Mouse (Mus musculus) adrenal gland, postnatal 14 days (tissue): Measurements from ENCODE around the gene Pik3cd. TPM values are rescaled to one million over a fixed set of nuclear protein-coding genes. Genes with fewer than 3 reads are reported as not detected.

Source experiments
- DNase-seq: peaks from one replicate; pipeline ENCODE4 v3.0.0; 2021; ENCODE audit warnings: mixed read lengths
- total RNA-seq: library from RNA; stranded (reverse); gene quantifications from 2 replicates; pipeline ENCODE4 v1.2.3, GENCODE M21; 2021

The Pik3cd gene
- total RNA-seq, 1 experiment from 2014 or later, result 4.4 TPM

GRCm38 (mm10) chr4:149724916-149725470 is 22.6 kb upstream of the Pik3cd start:
- no peak for DNase-seq

- peak; percentile 66 for DNase-seq
Measured at GRCm38 (mm10) chr4:149723855-149724731, 21.7 kb upstream of the Pik3cd start.

- DNase-seq, result no peak
Measured at GRCm38 (mm10) chr4:149723021-149723390, 20.6 kb upstream of the Pik3cd start.

GRCm38 (mm10) chr4:149722104-149723020 is 20.0 kb upstream of the Pik3cd start:
- DNase-seq, result no peak

- DNase-seq, result no peak
Measured at GRCm38 (mm10) chr4:149721163-149721562, 18.8 kb upstream of the Pik3cd start.

- DNase-seq, result peak; percentile 57
Measured at GRCm38 (mm10) chr4:149719686-149720085, 17.3 kb upstream of the Pik3cd start.

GRCm38 (mm10) chr4:149714542-149714941 is 12.2 kb upstream of the Pik3cd start:
- DNase-seq, result no peak

GRCm38 (mm10) chr4:149711955-149712354 is 9.6 kb upstream of the Pik3cd start:
- DNase-seq, result peak; percentile 64

- no peak for DNase-seq
Measured at GRCm38 (mm10) chr4:149711485-149711884, 9.1 kb upstream of the Pik3cd start.

- peak; percentile 70 for DNase-seq
Measured at GRCm38 (mm10) chr4:149710510-149710909, 8.1 kb upstream of the Pik3cd start.

GRCm38 (mm10) chr4:149705941-149706340 is 3.6 kb upstream of the Pik3cd start:
- no peak for DNase-seq

GRCm38 (mm10) chr4:149705298-149705697 is 2.9 kb upstream of the Pik3cd start:
- no peak for DNase-seq

- DNase-seq, result peak; percentile 56
Measured at GRCm38 (mm10) chr4:149701426-149702209, 753 bp downstream of the Pik3cd start.

GRCm38 (mm10) chr4:149699953-149700352 is 2.4 kb downstream of the Pik3cd start:
- DNase-seq, result no peak

GRCm38 (mm10) chr4:149698197-149698821 is 4.1 kb downstream of the Pik3cd start:
- DNase-seq, result peak; percentile 71

GRCm38 (mm10) chr4:149697506-149698196 is 4.7 kb downstream of the Pik3cd start:
- peak; percentile 44 for DNase-seq

- peak; percentile 49 for DNase-seq
Measured at GRCm38 (mm10) chr4:149696189-149696971, 6.0 kb downstream of the Pik3cd start.

- DNase-seq, result no peak
Measured at GRCm38 (mm10) chr4:149691368-149691767, 11.0 kb downstream of the Pik3cd start.

- no peak for DNase-seq
Measured at GRCm38 (mm10) chr4:149690828-149691280, 11.5 kb downstream of the Pik3cd start.
